Mouse (Mus musculus) MEL (cell line): ENCODE measurements around the gene Fbp1. TPM values are rescaled to one million over a fixed set of nuclear protein-coding genes. Genes with fewer than 3 reads are reported as not detected.

Experiments
- DNase-seq: peaks from one replicate; pipeline ENCODE4 v3.0.0; 2011; ENCODE audit warnings: low read depth, low spot score
- H3K27ac ChIP-seq: 2 replicates; pipeline ENCODE4 v1.5.1; 2012; ENCODE audit warnings: low read depth, mild to moderate bottlenecking, control low read depth, low read length, moderate library complexity; ENCODE audit not compliant: control insufficient read depth
- H3K27me3 ChIP-seq, 2 experiments: fragments of 150-350 bp in 1 of 2; sonication (generic) in 1 of 2; 2 replicates each; pipeline ENCODE4 v1.6.1; 2012; ENCODE audit warnings: low read length in 2 of 2, mild to moderate bottlenecking in 2 of 2, improper control_type of control experiment in 1 of 2, moderate library complexity in 1 of 2; ENCODE audit not compliant: insufficient read depth in 2 of 2, control insufficient read depth in 1 of 2
- H3K36me3 ChIP-seq, 2 experiments: 2 replicates each; pipeline ENCODE4 v1.6.1; 2012 to 2014; ENCODE audit warnings: low read length in 2 of 2, improper control_type of control experiment in 1 of 2, inconsistent platforms in 1 of 2, mild to moderate bottlenecking in 1 of 2; ENCODE audit not compliant: insufficient read depth in 2 of 2, control insufficient read depth in 1 of 2
- H3K4me1 ChIP-seq, 2 experiments: fragments of 150-350 bp in 1 of 2; sonication (generic) in 1 of 2; 2 replicates each; pipeline ENCODE4 v1.6.1; 2012; ENCODE audit warnings: low read length in 2 of 2, improper control_type of control experiment in 1 of 2, mild to moderate bottlenecking in 1 of 2; ENCODE audit not compliant: insufficient read depth in 2 of 2, control insufficient read depth in 1 of 2
- H3K4me3 ChIP-seq, 2 experiments: fragments of 150-350 bp in 1 of 2; sonication (generic) in 1 of 2; 2 replicates each; pipeline ENCODE4 v1.5.1; 2012; ENCODE audit warnings: low read depth in 2 of 2, low read length in 2 of 2, mild to moderate bottlenecking in 2 of 2, moderate library complexity in 2 of 2, control low read depth in 1 of 2, improper control_type of control experiment in 1 of 2; ENCODE audit not compliant: control insufficient read depth in 1 of 2, insufficient read depth in 1 of 2
- H3K79me2 ChIP-seq: 2 replicates; pipeline ENCODE4 v1.6.1; 2012; ENCODE audit warnings: mild to moderate bottlenecking, low read length, moderate library complexity; ENCODE audit not compliant: control insufficient read depth, poor library complexity, insufficient read depth
- H3K9ac ChIP-seq: 2 replicates; pipeline ENCODE4 v1.6.1; 2012; ENCODE audit warnings: low read depth, mild to moderate bottlenecking, control low read depth, low read length, moderate library complexity; ENCODE audit not compliant: control insufficient read depth, poor library complexity, severe bottlenecking
- H3K9me3 ChIP-seq: fragments of 150-350 bp; sonication (generic); replicated peaks from 2 replicates; pipeline ENCODE4 v1.6.1; 2012; ENCODE audit warnings: mild to moderate bottlenecking, low read length, improper control_type of control experiment, moderate library complexity; ENCODE audit not compliant: insufficient read depth
- CHD1 ChIP-seq: IDR thresholded peaks from 2 replicates; pipeline ENCODE4 v1.6.1; 2012; ENCODE audit warnings: low read depth, mild to moderate bottlenecking, inconsistent platforms, low read length, improper control_type of control experiment
- E2F4 ChIP-seq: IDR thresholded peaks from 2 replicates; pipeline ENCODE4 v1.6.1; 2011; ENCODE audit warnings: low read depth, low read length, improper control_type of control experiment, borderline replicate concordance
- ELF1 ChIP-seq: IDR thresholded peaks from 2 replicates; pipeline ENCODE4 v1.6.1; 2014; ENCODE audit warnings: low read depth, mild to moderate bottlenecking, inconsistent platforms, low read length, improper control_type of control experiment, moderate library complexity
- EP300 ChIP-seq, 2 experiments: IDR thresholded peaks; 2 replicates each; pipeline ENCODE4 v1.6.1; 2011; ENCODE audit warnings: improper control_type of control experiment in 2 of 2, low read length in 2 of 2, low read depth in 1 of 2, mild to moderate bottlenecking in 1 of 2
- ETS1 ChIP-seq: IDR thresholded peaks from 2 replicates; pipeline ENCODE4 v1.6.1; 2012; ENCODE audit warnings: low read depth, mild to moderate bottlenecking, inconsistent platforms, low read length, improper control_type of control experiment, moderate library complexity
- GABPA ChIP-seq: IDR thresholded peaks from 2 replicates; pipeline ENCODE4 v1.6.1; 2012; ENCODE audit warnings: low read depth, mild to moderate bottlenecking, inconsistent platforms, low read length, improper control_type of control experiment, moderate library complexity
- HCFC1 ChIP-seq: IDR thresholded peaks from 2 replicates; pipeline ENCODE4 v1.6.1; 2012; ENCODE audit warnings: low read depth, mild to moderate bottlenecking, inconsistent platforms, low read length, improper control_type of control experiment, moderate library complexity
- JUND ChIP-seq: IDR thresholded peaks from 2 replicates; pipeline ENCODE4 v1.6.1; 2011; ENCODE audit warnings: low read depth, mild to moderate bottlenecking, improper control_type of control experiment, low read length
- KAT2A ChIP-seq: conservative IDR thresholded peaks from 2 replicates; pipeline ENCODE4 v1.6.1; 2012; ENCODE audit warnings: low read depth, low read length, improper control_type of control experiment, inconsistent platforms
- MAX ChIP-seq: IDR thresholded peaks from 2 replicates; pipeline ENCODE4 v1.6.1; 2011; ENCODE audit warnings: low read length, improper control_type of control experiment
- MXI1 ChIP-seq: IDR thresholded peaks from 2 replicates; pipeline ENCODE4 v1.6.1; 2011; ENCODE audit warnings: mild to moderate bottlenecking, low read depth, low read length, improper control_type of control experiment
- MYC ChIP-seq: IDR thresholded peaks from 2 replicates; pipeline ENCODE4 v1.6.1; 2011; ENCODE audit warnings: low read depth, mild to moderate bottlenecking, low read length, improper control_type of control experiment, moderate library complexity
- POLR2A ChIP-seq, 2 experiments: IDR thresholded peaks; 2 replicates each; pipeline ENCODE4 v1.6.1; 2011 to 2012; ENCODE audit warnings: low read length in 2 of 2, mild to moderate bottlenecking in 2 of 2, control low read depth in 1 of 2, improper control_type of control experiment in 1 of 2, low read depth in 1 of 2, moderate library complexity in 1 of 2; ENCODE audit not compliant: control insufficient read depth in 1 of 2, insufficient read depth in 1 of 2, poor library complexity in 1 of 2
- RAD21 ChIP-seq: IDR thresholded peaks from 2 replicates; pipeline ENCODE4 v1.6.1; 2011; ENCODE audit warnings: mild to moderate bottlenecking, low read depth, low read length, improper control_type of control experiment
- RCOR1 ChIP-seq: IDR thresholded peaks from 2 replicates; pipeline ENCODE4 v1.6.1; 2012; ENCODE audit warnings: low read depth, mild to moderate bottlenecking, inconsistent platforms, low read length, improper control_type of control experiment
- SMC3 ChIP-seq: IDR thresholded peaks from 2 replicates; pipeline ENCODE4 v1.6.1; 2011; ENCODE audit warnings: low read depth, low read length, improper control_type of control experiment
- TBP ChIP-seq: IDR thresholded peaks from 2 replicates; pipeline ENCODE4 v1.8.0; 2011; ENCODE audit warnings: low read depth, low read length, improper control_type of control experiment
- UBTF ChIP-seq: IDR thresholded peaks from 2 replicates; pipeline ENCODE4 v1.6.1; 2012; ENCODE audit warnings: low read depth, mild to moderate bottlenecking, inconsistent platforms, low read length, improper control_type of control experiment, moderate library complexity, borderline replicate concordance; ENCODE audit not compliant: insufficient read depth
- USF1 ChIP-seq: IDR thresholded peaks from 2 replicates; pipeline ENCODE4 v1.6.1; 2014; ENCODE audit warnings: low read depth, mild to moderate bottlenecking, inconsistent platforms, low read length, improper control_type of control experiment, moderate library complexity
- ZC3H11A ChIP-seq: IDR thresholded peaks from 2 replicates; pipeline ENCODE4 v1.6.1; 2012; ENCODE audit warnings: low read depth, mild to moderate bottlenecking, inconsistent platforms, low read length, improper control_type of control experiment
- ZNF384 ChIP-seq: IDR thresholded peaks from 2 replicates; pipeline ENCODE4 v1.6.1; 2012; ENCODE audit warnings: low read depth, mild to moderate bottlenecking, inconsistent platforms, low read length, improper control_type of control experiment
- polyA plus RNA-seq, 2 experiments: library from polyadenylated mRNA; stranded (reverse) in 1 of 2; unstranded in 1 of 2; fragments of >175 nt in 1 of 2; fragments of >200 nt in 1 of 2; gene quantifications; 2 replicates each; pipeline versions ENCODE4 v1.2.1 to v1.2.4; 2012; ENCODE audit warnings: low replicate concordance in 2 of 2, low read depth in 1 of 2; ENCODE audit not compliant: insufficient read length in 2 of 2, insufficient read depth in 1 of 2, missing spikeins in 1 of 2
- total RNA-seq: library from RNA; depleted of rRNA; stranded (reverse); fragments of 300-350 nt; gene quantifications from 2 replicates; pipeline ENCODE4 v1.2.3, GENCODE M21; 2012

Gene Fbp1
- total and polyA plus RNA-seq, 3 experiments = not detected

GRCm38 (mm10) chr13:62917416-62918110 is 29.5 kb upstream of the Fbp1 start:
- no peak overlapping the region for H3K27ac ChIP-seq
- H3K27me3 ChIP-seq = no peaks in the 10 kb centered on the region
- H3K4me3 ChIP-seq = no peak overlapping the region
- H3K36me3 ChIP-seq = no peaks in the 10 kb centered on the region
- no peak overlapping the region for H3K9ac ChIP-seq
- TF ChIP-seq KAT2A (no peak), RCOR1 (no peak), POLR2A (IDR thresholded peaks at IDR 0.05; ENCODE audit: control insufficient read depth in 1 of 2, insufficient read depth in 1 of 2, low read depth in 1 of 2, low read length in 2 of 2, poor library complexity in 1 of 2) (no peak)
- no peaks in the 10 kb centered on the region for H3K9me3 ChIP-seq
- H3K4me1 ChIP-seq = no peaks in the 10 kb centered on the region; a peak in 1 of 4 replicates
- H3K79me2 ChIP-seq = no peaks in the 10 kb centered on the region
- no peak for DNase-seq

- peak; percentile 77 for DNase-seq
- H3K36me3 ChIP-seq = no peaks in the 10 kb centered on the region
- no peak overlapping the region for H3K9ac ChIP-seq
- H3K27me3 ChIP-seq = no peaks in the 10 kb centered on the region
- no peaks in the 10 kb centered on the region for H3K9me3 ChIP-seq
- TF ChIP-seq MAX (no peak), ZC3H11A (no peak), SMC3 (peak; percentile 14; the same call in 1 of the 2 replicates), MXI1 (no peak)
- H3K4me3 ChIP-seq = no peak overlapping the region
- no peak overlapping the region for H3K27ac ChIP-seq
- no peaks in the 10 kb centered on the region; a peak in 1 of 4 replicates for H3K4me1 ChIP-seq
- H3K79me2 ChIP-seq = no peaks in the 10 kb centered on the region
Observed at GRCm38 (mm10) chr13:62916675-62917074, 28.6 kb upstream of the Fbp1 start.

- Histone ChIP-seq H3K4me1 (no peaks in the 10 kb centered on the region; a peak in 1 of 4 replicates), H3K27ac (no peak overlapping the region), H3K9ac (no peak overlapping the region), H3K9me3 (no peaks in the 10 kb centered on the region), H3K79me2 (no peaks in the 10 kb centered on the region), H3K4me3 (no peak overlapping the region), H3K36me3 (no peaks in the 10 kb centered on the region), H3K27me3 (no peaks in the 10 kb centered on the region)
- no peak for TF ChIP-seq ZC3H11A
- TF ChIP-seq EP300 (IDR thresholded peaks at IDR 0.05; ENCODE audit: low read depth in 1 of 2, low read length in 2 of 2) = 0 out of 4 replicates have a peak, but pooled peaks of 1 of the 2 experiments have one; percentile 16
- peak; percentile 13 for DNase-seq
Observed at GRCm38 (mm10) chr13:62911575-62911974, 23.5 kb upstream of the Fbp1 start.

GRCm38 (mm10) chr13:62910206-62910605 is 22.1 kb upstream of the Fbp1 start:
- TF ChIP-seq RAD21 (no peak), MYC (no peak), HCFC1 (no peak), ZNF384 (no peak), CHD1 (no peak), ETS1 (no peak), ELF1 (no peak), E2F4 (no peak), UBTF (no peak), USF1 (no peak), KAT2A (no peak), RCOR1 (no peak), TBP (no peak), GABPA (no peak), JUND (no peak)
- no peaks in the 10 kb centered on the region for H3K27me3 ChIP-seq
- H3K9me3 ChIP-seq = no peaks in the 10 kb centered on the region
- DNase-seq = no peak
- no peak overlapping the region for H3K27ac ChIP-seq
- no peak overlapping the region for H3K4me3 ChIP-seq
- H3K4me1 ChIP-seq = no peaks in the 10 kb centered on the region
- no peaks in the 10 kb centered on the region for H3K36me3 ChIP-seq
- H3K79me2 ChIP-seq = no peaks in the 10 kb centered on the region
- H3K9ac ChIP-seq = no peak overlapping the region
